Mouse (Mus musculus): ENCODE data around the gene Teddm1b.

- TF ChIP-seq CTCF (IDR thresholded peaks at IDR 0.05; ENCODE audit: low read depth, low read length) (no peak), POLR2A (IDR thresholded peaks at IDR 0.05; ENCODE audit: insufficient read depth, low read length) (no peak), EP300 (IDR thresholded peaks at IDR 0.05; ENCODE audit: insufficient read depth, low read depth, low read length) (no peak)
These were observed 48.5 kb downstream of the Teddm1b start for GRCm38 (mm10) chr1:153922571-153923021.

All from ES-Bruce4 (cell line).